Mouse (Mus musculus) layer of hippocampus, adult 2 months (tissue): ENCODE results near the gene Dnajc17. TPM values are rescaled to one million over a fixed set of nuclear protein-coding genes. Genes with fewer than 3 reads are reported as not detected.
A peak's percentile ranks its signal among the peaks of the same experiment; 100 is the strongest.

Source experiments
- DNase-seq, 2 experiments: peaks; one replicate each; pipeline ENCODE4 v3.0.0; 2022; ENCODE audit warnings: low spot score in 2 of 2
- H3K27ac ChIP-seq: fragments of 200-600 bp; 2 replicates; pipeline ENCODE4 v1.8.1; 2022
- H3K4me3 ChIP-seq: fragments of 200-600 bp; 2 replicates; pipeline ENCODE4 v1.8.1; 2022; ENCODE audit warnings: mild to moderate bottlenecking
- CTCF ChIP-seq: fragments of 200-600 bp; conservative IDR thresholded peaks from 2 replicates; pipeline ENCODE4 v1.8.1; 2022; ENCODE audit warnings: antibody characterized with exemption, mild to moderate bottlenecking, moderate library complexity
- total RNA-seq, 2 experiments: library from RNA; stranded (reverse); gene quantifications; 2 replicates each; pipeline ENCODE4 v1.2.3; 2021

Dnajc17 gene
- total RNA-seq, 2 experiments from 2014 or later: 16.5 to 17.6 TPM

GRCm38 (mm10) chr2:119166901-119167865 lies 41.4 kb downstream of the Dnajc17 start, which contains the start of gene Gchfr:
Gene Gchfr (plus strand): TSS chr2:119167773.
- no peak within 1 kb of the TSS for H3K27ac ChIP-seq
- no peak for DNase-seq
- H3K4me3 ChIP-seq: peak within 1 kb of the TSS; percentile 72
- TF ChIP-seq CTCF: peak; percentile 50

- no peak for DNase-seq
- TF ChIP-seq CTCF: peak; percentile 14; the same call in 1 of the 2 replicates
- Histone ChIP-seq H3K27ac (no peak overlapping the region), H3K4me3 (no peak overlapping the region)
Observed at GRCm38 (mm10) chr2:119165401-119165800, 43.2 kb downstream of the Dnajc17 start.

- Histone ChIP-seq H3K4me3 (no peak overlapping the region), H3K27ac (no peak overlapping the region)
- TF ChIP-seq CTCF: no peak
- DNase-seq: no peak
Observed at GRCm38 (mm10) chr2:119163999-119164398, 44.6 kb downstream of the Dnajc17 start.

- Histone ChIP-seq H3K4me3 (no peak overlapping the region), H3K27ac (no peak overlapping the region)
- no peak for DNase-seq
- no peak for TF ChIP-seq CTCF
Observed at GRCm38 (mm10) chr2:119163135-119163534, 45.5 kb downstream of the Dnajc17 start.

GRCm38 (mm10) chr2:119161247-119161646 lies 47.3 kb downstream of the Dnajc17 start:
- no peak for TF ChIP-seq CTCF
- no peak for DNase-seq
- Histone ChIP-seq H3K27ac (no peak overlapping the region), H3K4me3 (no peak overlapping the region)

GRCm38 (mm10) chr2:119157836-119158235 lies 50.8 kb downstream of the Dnajc17 start:
- Histone ChIP-seq H3K27ac (no peak overlapping the region), H3K4me3 (no peak overlapping the region)
- DNase-seq: no peak
- no peak for TF ChIP-seq CTCF

- Histone ChIP-seq H3K4me3 (peak within 1 kb of the TSS; percentile 97), H3K27ac (peak within 1 kb of the TSS; percentile 88)
- TF ChIP-seq CTCF: peak; percentile 41
- peak; percentile 94 to 98 for DNase-seq
Observed at GRCm38 (mm10) chr2:119156681-119157572, 51.7 kb downstream of the Dnajc17 start, which contains the start of gene Rmdn3. Gene Rmdn3 (minus strand): TSS chr2:119157034.

- Histone ChIP-seq H3K27ac (peak overlapping the region; percentile 88), H3K4me3 (peak overlapping the region; percentile 97)
- DNase-seq: no peak
- TF ChIP-seq CTCF: no peak
Observed at GRCm38 (mm10) chr2:119156081-119156680, 52.4 kb downstream of the Dnajc17 start.

- Histone ChIP-seq H3K27ac (no peak overlapping the region), H3K4me3 (peak overlapping the region; percentile 97; the same call in 1 of the 2 replicates)
- no peak for TF ChIP-seq CTCF
- DNase-seq: no peak
Observed at GRCm38 (mm10) chr2:119155388-119155787, 53.2 kb downstream of the Dnajc17 start.

GRCm38 (mm10) chr2:119154683-119155082 lies 53.9 kb downstream of the Dnajc17 start:
- DNase-seq: no peak
- H3K4me3 ChIP-seq: no peak overlapping the region
- H3K27ac ChIP-seq: no peak overlapping the region
- TF ChIP-seq CTCF: no peak

- Histone ChIP-seq H3K27ac (no peak overlapping the region), H3K4me3 (no peak overlapping the region)
- no peak for DNase-seq
- TF ChIP-seq CTCF: no peak
Observed at GRCm38 (mm10) chr2:119152255-119152654, 56.3 kb downstream of the Dnajc17 start.

GRCm38 (mm10) chr2:119147775-119148174 lies 60.8 kb downstream of the Dnajc17 start:
- H3K27ac ChIP-seq: no peak overlapping the region
- no peak for TF ChIP-seq CTCF
- no peak for DNase-seq
- H3K4me3 ChIP-seq: no peak overlapping the region
